In the genomic region with DNA sequence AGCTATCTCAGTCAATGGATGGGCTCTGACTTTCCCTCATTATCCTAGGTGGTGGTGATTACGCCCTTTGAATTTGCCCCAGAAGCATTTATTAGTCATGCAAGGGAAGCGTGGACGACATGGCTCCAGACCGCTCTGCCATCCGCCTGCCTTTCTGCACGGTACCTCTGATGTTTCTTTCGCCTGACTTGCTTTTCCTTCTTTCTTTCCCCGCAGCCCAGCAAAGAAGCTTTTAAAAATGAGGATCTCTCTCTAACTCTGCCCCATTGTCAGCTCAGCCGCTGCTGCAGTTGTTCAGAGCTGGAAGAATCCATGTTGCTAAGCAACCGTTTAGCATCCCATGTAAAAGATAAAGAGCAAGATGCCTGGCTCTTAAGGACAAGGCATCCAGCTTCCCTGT, we compare ENCODE assay signal across 12 mouse cellular contexts.
DNase-seq lines count a peak whose midpoint lies in the region; ATAC-seq lines count a peak whose summit lies in the region.
"Had no signal": no experiment of that assay in that cellular context is flagged by ENCODE, and none has a peak within 500 bp of the region (broad histone marks: within the 10 kb centered on the region; RNA-seq: fewer than 3 reads in every experiment).

No protein-coding gene starts in this region.

- ATAC-seq in hindbrain, embryonic 12.5 days (ENCODE audit: low FRiP score), result peak; percentile 87
- ATAC-seq in midbrain, embryonic 16.5 days, result peak; percentile 94
- ATAC-seq in kidney, embryonic 15.5 days (replicated peaks; ENCODE audit: low FRiP score), result no peak
- ATAC-seq in megakaryocyte-erythroid progenitor cell, adult 5-6 weeks (replicated peaks; ENCODE audit: low FRiP score, low TSS enrichment, poor library complexity, severe bottlenecking), result no peak

- peak; percentile 22 for DNase-seq in ES-CJ7 (ENCODE audit: low read depth, low spot score)
- peak; percentile 75 for DNase-seq in embryo, embryonic 11 days
- no peak for DNase-seq in kidney, postnatal 36 days
- no peak for DNase-seq in spleen, postnatal 36 days (ENCODE audit: low spot score in 2 of 2)
- DNase-seq: kidney, postnatal 4 days had no signal

- H3K27me3 ChIP-seq in hindbrain, embryonic 12.5 days, result 0 out of 2 replicates have a peak, but pooled peaks cover 4% of the 10 kb centered on the region
- no peaks in the 10 kb centered on the region for H3K27me3 ChIP-seq in midbrain, embryonic 16.5 days (ENCODE audit: control insufficient read depth, insufficient read depth, low read depth, low read length)
- H3K27me3 ChIP-seq in kidney, embryonic 15.5 days, result no peaks in the 10 kb centered on the region
- H3K27me3 ChIP-seq: CH12.LX; heart, embryonic 15.5 days had no signal

- H3K4me2 ChIP-seq in hindbrain, embryonic 12.5 days (replicated peaks), result peak overlapping the region; percentile 44
- H3K4me2 ChIP-seq in midbrain, embryonic 16.5 days (ENCODE audit: low read length), result peak overlapping the region; percentile 52
- H3K4me2 ChIP-seq in kidney, embryonic 15.5 days, result no peak overlapping the region
- H3K4me2 ChIP-seq: heart, embryonic 15.5 days; liver, embryonic 11.5 days had no signal

- WGBS in hindbrain, embryonic 12.5 days, result 19% methylated on average over 10 of the region's 10 CpGs
- 6% methylated on average over 10 of the region's 10 CpGs for WGBS in midbrain, embryonic 16.5 days
- 53% methylated on average over 10 of the region's 10 CpGs for WGBS in kidney, embryonic 15.5 days

- peak overlapping the region; percentile 83 for H3K27ac ChIP-seq in hindbrain, embryonic 12.5 days
- peak overlapping the region; percentile 91 for H3K27ac ChIP-seq in midbrain, embryonic 16.5 days (ENCODE audit: low read length)
- no peak overlapping the region for H3K27ac ChIP-seq in kidney, embryonic 15.5 days
- H3K27ac ChIP-seq: heart, embryonic 15.5 days had no signal

- peak overlapping the region; percentile 13 for H3K4me3 ChIP-seq in hindbrain, embryonic 12.5 days
- peak overlapping the region; percentile 19 for H3K4me3 ChIP-seq in midbrain, embryonic 16.5 days (ENCODE audit: low read depth, low read length)
- H3K4me3 ChIP-seq in kidney, embryonic 15.5 days (replicated peaks), result no peak overlapping the region
- H3K4me3 ChIP-seq: heart, embryonic 15.5 days had no signal

- H3K9me3 ChIP-seq in hindbrain, embryonic 12.5 days (replicated peaks), result no peaks in the 10 kb centered on the region
- H3K9me3 ChIP-seq in midbrain, embryonic 16.5 days (replicated peaks; ENCODE audit: control insufficient read depth, low read length, poor library complexity, severe bottlenecking), result no peaks in the 10 kb centered on the region
- H3K9me3 ChIP-seq in kidney, embryonic 15.5 days (replicated peaks), result no peaks in the 10 kb centered on the region
- H3K9me3 ChIP-seq: heart, embryonic 15.5 days had no signal

- peak overlapping the region; percentile 44 for H3K9ac ChIP-seq in hindbrain, embryonic 12.5 days
- H3K9ac ChIP-seq in midbrain, embryonic 16.5 days (ENCODE audit: low read depth, low read length), result peak overlapping the region; percentile 56
- no peak overlapping the region for H3K9ac ChIP-seq in kidney, embryonic 15.5 days
- H3K9ac ChIP-seq: heart, embryonic 15.5 days had no signal

- peaks cover 16% of the 10 kb centered on the region; the same call in 1 of the 2 replicates for H3K4me1 ChIP-seq in hindbrain, embryonic 12.5 days
- peaks cover 24% of the 10 kb centered on the region for H3K4me1 ChIP-seq in midbrain, embryonic 16.5 days (ENCODE audit: control insufficient read depth, insufficient read depth, low read length)
- no peaks in the 10 kb centered on the region for H3K4me1 ChIP-seq in kidney, embryonic 15.5 days
- H3K4me1 ChIP-seq: heart, embryonic 15.5 days had no signal

- H3K36me3 ChIP-seq in hindbrain, embryonic 12.5 days, result no peaks in the 10 kb centered on the region
- no peaks in the 10 kb centered on the region for H3K36me3 ChIP-seq in midbrain, embryonic 16.5 days (ENCODE audit: control insufficient read depth, insufficient read depth, low read length)
- H3K36me3 ChIP-seq in kidney, embryonic 15.5 days, result no peaks in the 10 kb centered on the region
- H3K36me3 ChIP-seq: heart, embryonic 15.5 days had no signal

Comparison
In these comparisons a context has a peak if more than half of its experiments do, and no peak if none do; other contexts are left out.
1. DNase-seq: peak in ES-CJ7 (single experiment) and embryo, embryonic 11 days (single experiment); none in kidney, postnatal 36 days (0 of 2) and spleen, postnatal 36 days (0 of 2).
2. ATAC-seq: peak in hindbrain, embryonic 12.5 days (single experiment) and midbrain, embryonic 16.5 days (single experiment); none in kidney, embryonic 15.5 days (single experiment) and megakaryocyte-erythroid progenitor cell, adult 5-6 weeks (single experiment).